Mouse (Mus musculus): ENCODE measurements around the gene Olfr474. TPM values are rescaled to one million over a fixed set of nuclear protein-coding genes. Genes with fewer than 3 reads are reported as not detected.
"Not testable (repeated sequence)": the region's sequence is repeated elsewhere in the genome, so short reads cannot be mapped to it uniquely, and the experiment has no call there.

The Olfr474 gene
- polyA plus RNA-seq (2015; fragmentation: Nextera tagmentation; extraction: Ambion mirVana) = not detected in 2 replicates

GRCm38 (mm10) chr7:107954343-107954742 lies at the start of gene Olfr474:
Gene Olfr474, plus strand, starts transcription at chr7:107954643.
- H3K9me3 ChIP-seq = no peaks in the 10 kb centered on the region
- H3K27ac ChIP-seq = no peak within 1 kb of the TSS
- no peaks in the 10 kb centered on the region for H3K27me3 ChIP-seq (replicated peaks)
- H3K4me3 ChIP-seq = no peak within 1 kb of the TSS
- WGBS = 85% methylated on average over 1 of the region's 1 CpGs
- no peaks in the 10 kb centered on the region for H3K36me3 ChIP-seq (replicated peaks)
- no peak within 1 kb of the TSS for H3K9ac ChIP-seq
- no peak within 1 kb of the TSS for H3K4me2 ChIP-seq
- no peaks in the 10 kb centered on the region for H3K4me1 ChIP-seq
- no peak for ATAC-seq (replicated peaks)

- Histone ChIP-seq H3K9me3 (no peaks in the 10 kb centered on the region), H3K9ac (no peak within 1 kb of the TSS), H3K4me1 (no peaks in the 10 kb centered on the region), H3K27me3 (replicated peaks) (no peaks in the 10 kb centered on the region), H3K4me2 (no peak within 1 kb of the TSS), H3K27ac (no peak within 1 kb of the TSS), H3K4me3 (no peak within 1 kb of the TSS), H3K36me3 (replicated peaks) (no peaks in the 10 kb centered on the region)
- no peak for ATAC-seq (replicated peaks)
- WGBS = 100% methylated on average over 1 of the region's 1 CpGs
Observed at GRCm38 (mm10) chr7:107930146-107930545, 24.3 kb upstream of the Olfr474 start, which contains the start of gene Olfr473. Gene Olfr473, plus strand, starts transcription at chr7:107930446.

GRCm38 (mm10) chr7:107952539-107952938 lies 1.9 kb upstream of the Olfr474 start:
- not testable (repeated sequence) for H3K36me3 ChIP-seq (replicated peaks); H3K9me3 ChIP-seq; H3K27me3 ChIP-seq (replicated peaks); ATAC-seq (replicated peaks); H3K27ac ChIP-seq; H3K4me1 ChIP-seq; H3K4me3 ChIP-seq; H3K9ac ChIP-seq; H3K4me2 ChIP-seq
- 94% methylated on average over 12 of the region's 12 CpGs for WGBS

- 64% methylated on average over 1 of the region's 1 CpGs for WGBS
- Histone ChIP-seq H3K4me2 (no peak within 1 kb of the TSS), H3K27ac (no peak within 1 kb of the TSS), H3K4me1 (no peaks in the 10 kb centered on the region), H3K27me3 (replicated peaks) (no peaks in the 10 kb centered on the region), H3K9ac (no peak within 1 kb of the TSS), H3K4me3 (no peak within 1 kb of the TSS), H3K36me3 (replicated peaks) (no peaks in the 10 kb centered on the region), H3K9me3 (no peaks in the 10 kb centered on the region)
- ATAC-seq (replicated peaks) = no peak
Observed at GRCm38 (mm10) chr7:107964503-107964902, 10.1 kb downstream of the Olfr474 start, which contains the start of gene Olfr476. Gene Olfr476, plus strand, starts transcription at chr7:107964803.

- 83% methylated on average over 2 of the region's 2 CpGs for WGBS
- Histone ChIP-seq H3K9me3 (no peaks in the 10 kb centered on the region), H3K4me1 (no peaks in the 10 kb centered on the region), H3K27ac (no peak within 1 kb of the TSS), H3K4me3 (no peak within 1 kb of the TSS), H3K27me3 (replicated peaks) (no peaks in the 10 kb centered on the region), H3K36me3 (replicated peaks) (no peaks in the 10 kb centered on the region), H3K4me2 (no peak within 1 kb of the TSS), H3K9ac (no peak within 1 kb of the TSS)
- ATAC-seq (replicated peaks) = no peak
Observed at GRCm38 (mm10) chr7:107986393-107986792, 31.9 kb downstream of the Olfr474 start, which contains the start of gene Olfr477. Gene Olfr477, plus strand, starts transcription at chr7:107986693.

Other genes with a start within 250 kb of the Olfr474 start
- 0.19 TPM in 2 replicates for gene Cyb5r2, start 196.6 kb upstream of the Olfr474 start, polyA plus RNA-seq (2015; fragmentation: Nextera tagmentation; extraction: Ambion mirVana)
- not detected in 2 replicates for gene Ovch2, start 153.4 kb upstream of the Olfr474 start, polyA plus RNA-seq (2015; fragmentation: Nextera tagmentation; extraction: Ambion mirVana)
- not detected in 2 replicates for gene Olfr467, start 142.4 kb upstream of the Olfr474 start, polyA plus RNA-seq (2015; fragmentation: Nextera tagmentation; extraction: Ambion mirVana)
- gene Olfr469, start 129.1 kb upstream of the Olfr474 start, polyA plus RNA-seq (2015; fragmentation: Nextera tagmentation; extraction: Ambion mirVana) = not detected in 2 replicates
- gene Olfr470, start 107.2 kb upstream of the Olfr474 start, polyA plus RNA-seq (2015; fragmentation: Nextera tagmentation; extraction: Ambion mirVana) = not detected in 2 replicates
- gene Olfr472, start 56.7 kb upstream of the Olfr474 start, polyA plus RNA-seq (2015; fragmentation: Nextera tagmentation; extraction: Ambion mirVana) = not detected in 2 replicates
- gene Olfr473, start 24.2 kb upstream of the Olfr474 start, polyA plus RNA-seq (2015; fragmentation: Nextera tagmentation; extraction: Ambion mirVana) = not detected in 2 replicates
- not detected in 2 replicates for gene Olfr476, start 10.2 kb downstream of the Olfr474 start, polyA plus RNA-seq (2015; fragmentation: Nextera tagmentation; extraction: Ambion mirVana)
- not detected in 2 replicates for gene Olfr477, start 32.0 kb downstream of the Olfr474 start, polyA plus RNA-seq (2015; fragmentation: Nextera tagmentation; extraction: Ambion mirVana)
- not detected in 2 replicates for gene Olfr478, start 79.3 kb downstream of the Olfr474 start, polyA plus RNA-seq (2015; fragmentation: Nextera tagmentation; extraction: Ambion mirVana)
- gene Olfr479, start 96.0 kb downstream of the Olfr474 start, polyA plus RNA-seq (2015; fragmentation: Nextera tagmentation; extraction: Ambion mirVana) = not detected in 2 replicates
- not detected in 2 replicates for gene Olfr480, start 112.7 kb downstream of the Olfr474 start, polyA plus RNA-seq (2015; fragmentation: Nextera tagmentation; extraction: Ambion mirVana)
- not detected in 2 replicates for gene Olfr481, start 125.2 kb downstream of the Olfr474 start, polyA plus RNA-seq (2015; fragmentation: Nextera tagmentation; extraction: Ambion mirVana)
- gene Olfr482, start 142.9 kb downstream of the Olfr474 start, polyA plus RNA-seq (2015; fragmentation: Nextera tagmentation; extraction: Ambion mirVana) = 0.09 TPM in 1 of 2 replicates, not detected in the other
- gene Olfr483, start 146.2 kb downstream of the Olfr474 start, polyA plus RNA-seq (2015; fragmentation: Nextera tagmentation; extraction: Ambion mirVana) = not detected in 2 replicates
- not detected in 2 replicates for gene Olfr484, start 172.8 kb downstream of the Olfr474 start, polyA plus RNA-seq (2015; fragmentation: Nextera tagmentation; extraction: Ambion mirVana)
- not detected in 2 replicates for gene Olfr485, start 205.2 kb downstream of the Olfr474 start, polyA plus RNA-seq (2015; fragmentation: Nextera tagmentation; extraction: Ambion mirVana)
- not detected in 2 replicates for gene Olfr486, start 218.1 kb downstream of the Olfr474 start, polyA plus RNA-seq (2015; fragmentation: Nextera tagmentation; extraction: Ambion mirVana)

Measured in midbrain, embryonic 15.5 days (tissue).